In genomic region chr5:44505221-44505620, GRCm38 (mm10) we compare ENCODE assay signal across 29 mouse cellular contexts.
"Had no signal": no experiment of that assay in that cellular context is flagged by ENCODE, and none has a peak within 500 bp of the region (broad histone marks: within the 10 kb centered on the region; RNA-seq: fewer than 3 reads in every experiment).

No protein-coding gene starts in this region.

- H3K4me1 ChIP-seq: embryonic facial prominence, embryonic 12.5 days; forebrain, embryonic 10.5 days; forebrain, embryonic 12.5 days; forebrain, embryonic 13.5 days; forebrain, embryonic 15.5 days; heart, embryonic 10.5 days; heart, embryonic 12.5 days; heart, embryonic 13.5 days had no signal

- H3K27me3 ChIP-seq: embryonic facial prominence, embryonic 12.5 days; embryonic facial prominence, embryonic 13.5 days; embryonic facial prominence, embryonic 15.5 days; forebrain, embryonic 12.5 days; forebrain, embryonic 13.5 days; forebrain, embryonic 15.5 days; heart, embryonic 12.5 days; heart, embryonic 13.5 days had no signal

- H3K9me3 ChIP-seq: embryonic facial prominence, embryonic 12.5 days; embryonic facial prominence, embryonic 13.5 days; embryonic facial prominence, embryonic 15.5 days; forebrain, embryonic 10.5 days; forebrain, embryonic 12.5 days; forebrain, embryonic 13.5 days; forebrain, embryonic 15.5 days; heart, embryonic 10.5 days; heart, embryonic 12.5 days; heart, embryonic 13.5 days had no signal

- H3K27ac ChIP-seq: embryonic facial prominence, embryonic 12.5 days; embryonic facial prominence, embryonic 13.5 days; embryonic facial prominence, embryonic 15.5 days; forebrain, embryonic 10.5 days; forebrain, embryonic 12.5 days; forebrain, embryonic 13.5 days; forebrain, embryonic 15.5 days; gastrocnemius, adult 2 months; heart, adult 2 months; heart, embryonic 10.5 days; heart, embryonic 13.5 days had no signal

- H3K9ac ChIP-seq: embryonic facial prominence, embryonic 12.5 days; embryonic facial prominence, embryonic 13.5 days; embryonic facial prominence, embryonic 15.5 days; forebrain, embryonic 12.5 days; forebrain, embryonic 13.5 days; forebrain, embryonic 15.5 days; forebrain, postnatal 0 days; heart, embryonic 12.5 days; heart, embryonic 13.5 days had no signal

- H3K4me3 ChIP-seq: embryonic facial prominence, embryonic 12.5 days; embryonic facial prominence, embryonic 13.5 days; embryonic facial prominence, embryonic 15.5 days; erythroblast, embryonic 14.5 days; forebrain, embryonic 10.5 days; forebrain, embryonic 12.5 days; forebrain, embryonic 13.5 days; forebrain, embryonic 15.5 days; gastrocnemius, adult 2 months; heart, adult 2 months; heart, embryonic 10.5 days; heart, embryonic 12.5 days; heart, embryonic 13.5 days had no signal

- DNase-seq: cerebellum, adult 18-20 months; cerebellum, adult 2 months; cerebellum, adult 8-10 months; cerebellum, adult 9-11 months; cerebellum, postnatal 36 days; embryo, embryonic 11 days; forebrain, postnatal 0 days; gastrocnemius, adult 2 months; gastrocnemius, postnatal 10 days; gastrocnemius, postnatal 14 days; gastrocnemius, postnatal 25 days; gastrocnemius, postnatal 36 days; heart, adult 11 months; heart, adult 18-20 months; heart, adult 2 months had no signal

- H3K36me3 ChIP-seq: embryonic facial prominence, embryonic 12.5 days; embryonic facial prominence, embryonic 13.5 days; embryonic facial prominence, embryonic 15.5 days; forebrain, embryonic 10.5 days; forebrain, embryonic 12.5 days; forebrain, embryonic 15.5 days; heart, embryonic 10.5 days; heart, embryonic 12.5 days; heart, embryonic 13.5 days had no signal

- H3K4me2 ChIP-seq: embryonic facial prominence, embryonic 12.5 days; embryonic facial prominence, embryonic 13.5 days; embryonic facial prominence, embryonic 15.5 days; forebrain, embryonic 12.5 days; forebrain, embryonic 13.5 days; forebrain, embryonic 15.5 days; heart, embryonic 11.5 days; heart, embryonic 12.5 days; heart, embryonic 13.5 days had no signal

- ATAC-seq: forebrain, embryonic 13.5 days; forebrain, embryonic 14.5 days; forebrain, embryonic 15.5 days; forebrain, embryonic 16.5 days; forebrain, postnatal 0 days had no signal
